Mouse (Mus musculus): Measurements from ENCODE around the gene C330007P06Rik.
"Not testable (repeated sequence)": the region's sequence is repeated elsewhere in the genome, so short reads cannot be mapped to it uniquely, and the experiment has no call there.

GRCm38 (mm10) chrX:36898931-36899330, 25.0 kb upstream of the C330007P06Rik start:
- not testable (repeated sequence) for TF ChIP-seq POLR2A (IDR thresholded peaks at IDR 0.05; ENCODE audit: control insufficient read depth, extremely low read depth, insufficient read depth, low read length, poor library complexity); CTCF (IDR thresholded peaks at IDR 0.05; ENCODE audit: borderline replicate concordance, control insufficient read depth, extremely low read depth, insufficient read depth, low read length, poor library complexity)
